Mouse (Mus musculus): ENCODE measurements at regions not wholly inside any gene's neighbourhood (a gene's known extent, or its start where the extent isn't known, plus 50 kb on each side); places are given as distances from the start of the nearest gene placed in this dataset.
"Not testable (repeated sequence)": the region's sequence is repeated elsewhere in the genome, so short reads cannot be mapped to it uniquely, and the experiment has no call there.

GRCm38 (mm10) chr4:27529565-27529964 lies 1182.9 kb upstream of the Manea start:
- no peaks in the 10 kb centered on the region for H3K27me3 ChIP-seq (ENCODE audit: low read depth, poor library complexity, severe bottlenecking)
- H3K4me1 ChIP-seq, result no peaks in the 10 kb centered on the region
- no peak overlapping the region for H3K27ac ChIP-seq (replicated peaks)
- no peaks in the 10 kb centered on the region for H3K9me3 ChIP-seq (replicated peaks)
- no peaks in the 10 kb centered on the region for H3K36me3 ChIP-seq
- H3K4me3 ChIP-seq, result no peak overlapping the region
- 93% methylated on average over 4 of the region's 4 CpGs for WGBS
- no peak for DNase-seq (ENCODE audit: low spot score)

GRCm38 (mm10) chr4:27520295-27520694 lies 1173.6 kb upstream of the Manea start:
- Histone ChIP-seq H3K36me3 (no peaks in the 10 kb centered on the region), H3K4me1 (peaks cover 6% of the 10 kb centered on the region; the same call in 1 of the 2 replicates), H3K27me3 (ENCODE audit: low read depth, poor library complexity, severe bottlenecking) (peaks cover 32% of the 10 kb centered on the region), H3K27ac (replicated peaks) (no peak overlapping the region), H3K4me3 (no peak overlapping the region), H3K9me3 (replicated peaks) (no peaks in the 10 kb centered on the region)
- no peak for DNase-seq (ENCODE audit: low spot score)
- 66% methylated on average over 4 of the region's 4 CpGs for WGBS

- DNase-seq (ENCODE audit: low spot score), result peak; percentile 79
- Histone ChIP-seq H3K36me3 (no peaks in the 10 kb centered on the region), H3K4me1 (peaks cover 21% of the 10 kb centered on the region), H3K4me3 (peak overlapping the region; percentile 24), H3K27ac (replicated peaks) (0 out of 2 replicates have a peak overlapping the region, but pooled peaks have one; percentile 38), H3K9me3 (replicated peaks) (no peaks in the 10 kb centered on the region), H3K27me3 (ENCODE audit: low read depth, poor library complexity, severe bottlenecking) (peaks cover 85% of the 10 kb centered on the region)
- 37% methylated on average over 14 of the region's 14 CpGs for WGBS
Observed at GRCm38 (mm10) chr4:27504829-27505804, 1158.4 kb upstream of the Manea start.

- H3K27ac ChIP-seq (replicated peaks), result no peak overlapping the region
- H3K4me3 ChIP-seq, result no peak overlapping the region
- H3K9me3 ChIP-seq (replicated peaks), result no peaks in the 10 kb centered on the region
- no peaks in the 10 kb centered on the region for H3K36me3 ChIP-seq
- H3K4me1 ChIP-seq, result no peaks in the 10 kb centered on the region
- peaks cover 49% of the 10 kb centered on the region for H3K27me3 ChIP-seq (ENCODE audit: low read depth, poor library complexity, severe bottlenecking)
- 93% methylated on average over 1 of the region's 1 CpGs for WGBS
- DNase-seq (ENCODE audit: low spot score), result no peak
Observed at GRCm38 (mm10) chr4:27497926-27498325, 1151.2 kb upstream of the Manea start.

GRCm38 (mm10) chr4:27497274-27497673 lies 1150.6 kb upstream of the Manea start:
- Histone ChIP-seq H3K4me3 (no peak overlapping the region), H3K36me3 (no peaks in the 10 kb centered on the region), H3K27ac (replicated peaks) (no peak overlapping the region), H3K4me1 (no peaks in the 10 kb centered on the region), H3K9me3 (replicated peaks) (no peaks in the 10 kb centered on the region), H3K27me3 (ENCODE audit: low read depth, poor library complexity, severe bottlenecking) (peaks cover 42% of the 10 kb centered on the region)
- no peak for DNase-seq (ENCODE audit: low spot score)
- 100% methylated on average over 1 of the region's 1 CpGs for WGBS

GRCm38 (mm10) chr4:27491312-27491711 lies 1144.6 kb upstream of the Manea start:
- Histone ChIP-seq H3K27me3 (ENCODE audit: low read depth, poor library complexity, severe bottlenecking) (peaks cover 4% of the 10 kb centered on the region; the same call in 1 of the 2 replicates), H3K9me3 (replicated peaks) (no peaks in the 10 kb centered on the region), H3K4me1 (no peaks in the 10 kb centered on the region), H3K4me3 (no peak overlapping the region), H3K27ac (replicated peaks) (no peak overlapping the region), H3K36me3 (no peaks in the 10 kb centered on the region)
- no peak for DNase-seq (ENCODE audit: low spot score)
- 95% methylated on average over 2 of the region's 2 CpGs for WGBS

- 91% methylated on average over 4 of the region's 4 CpGs for WGBS
- no peaks in the 10 kb centered on the region for H3K9me3 ChIP-seq (replicated peaks)
- H3K4me3 ChIP-seq, result no peak overlapping the region
- H3K27me3 ChIP-seq (ENCODE audit: low read depth, poor library complexity, severe bottlenecking), result no peaks in the 10 kb centered on the region
- H3K36me3 ChIP-seq, result no peaks in the 10 kb centered on the region
- no peaks in the 10 kb centered on the region for H3K4me1 ChIP-seq
- H3K27ac ChIP-seq (replicated peaks), result no peak overlapping the region
- DNase-seq (ENCODE audit: low spot score), result no peak
Observed at GRCm38 (mm10) chr4:27449901-27450300, 1103.2 kb upstream of the Manea start.

GRCm38 (mm10) chr4:27446310-27446709 lies 1099.6 kb upstream of the Manea start:
- WGBS, result 79% methylated on average over 2 of the region's 2 CpGs
- H3K27me3 ChIP-seq (ENCODE audit: low read depth, poor library complexity, severe bottlenecking), result no peaks in the 10 kb centered on the region

GRCm38 (mm10) chr4:27429210-27429789 lies 1082.6 kb upstream of the Manea start:
- Histone ChIP-seq H3K27me3 (ENCODE audit: low read depth, poor library complexity, severe bottlenecking) (no peaks in the 10 kb centered on the region), H3K36me3 (no peaks in the 10 kb centered on the region), H3K4me3 (no peak overlapping the region), H3K9me3 (replicated peaks) (no peaks in the 10 kb centered on the region), H3K27ac (replicated peaks) (no peak overlapping the region), H3K4me1 (no peaks in the 10 kb centered on the region)
- no peak for DNase-seq (ENCODE audit: low spot score)
- 73% methylated on average over 5 of the region's 5 CpGs for WGBS

More at GRCm38 (mm10) chr4:27446310-27446709, 1099.6 kb upstream of the Manea start:
- Histone ChIP-seq H3K36me3 (no peaks in the 10 kb centered on the region), H3K27ac (replicated peaks) (no peak overlapping the region), H3K9me3 (replicated peaks) (no peaks in the 10 kb centered on the region), H3K4me1 (no peaks in the 10 kb centered on the region), H3K4me3 (no peak overlapping the region)
- no peak for DNase-seq (ENCODE audit: low spot score)

- DNase-seq (ENCODE audit: low spot score), result no peak
- Histone ChIP-seq H3K27ac (replicated peaks) (no peak overlapping the region), H3K4me3 (no peak overlapping the region), H3K9me3 (replicated peaks) (no peaks in the 10 kb centered on the region), H3K27me3 (ENCODE audit: low read depth, poor library complexity, severe bottlenecking) (no peaks in the 10 kb centered on the region), H3K4me1 (no peaks in the 10 kb centered on the region), H3K36me3 (no peaks in the 10 kb centered on the region)
- 93% methylated on average over 7 of the region's 7 CpGs for WGBS
Observed at GRCm38 (mm10) chr4:27425902-27426301, 1079.2 kb upstream of the Manea start.

GRCm38 (mm10) chr4:27423846-27424245 lies 1077.2 kb upstream of the Manea start:
- 90% methylated on average over 3 of the region's 3 CpGs for WGBS
- Histone ChIP-seq H3K4me1 (no peaks in the 10 kb centered on the region), H3K27ac (replicated peaks) (no peak overlapping the region), H3K4me3 (no peak overlapping the region), H3K27me3 (ENCODE audit: low read depth, poor library complexity, severe bottlenecking) (no peaks in the 10 kb centered on the region), H3K36me3 (no peaks in the 10 kb centered on the region), H3K9me3 (replicated peaks) (no peaks in the 10 kb centered on the region)
- no peak for DNase-seq (ENCODE audit: low spot score)

- H3K4me1 ChIP-seq, result no peaks in the 10 kb centered on the region
- H3K27me3 ChIP-seq (ENCODE audit: low read depth, poor library complexity, severe bottlenecking), result no peaks in the 10 kb centered on the region
- H3K4me3 ChIP-seq, result no peak overlapping the region
- H3K9me3 ChIP-seq (replicated peaks), result no peaks in the 10 kb centered on the region; the same call in 1 of the 2 replicates
- H3K27ac ChIP-seq (replicated peaks), result no peak overlapping the region
- 84% methylated on average over 2 of the region's 2 CpGs for WGBS
- DNase-seq (ENCODE audit: low spot score), result no peak
- H3K36me3 ChIP-seq, result no peaks in the 10 kb centered on the region
Observed at GRCm38 (mm10) chr4:27418517-27418916, 1071.8 kb upstream of the Manea start.

GRCm38 (mm10) chr4:27384941-27385340 lies 1038.2 kb upstream of the Manea start:
- not testable (repeated sequence) for DNase-seq (ENCODE audit: low spot score); H3K4me3 ChIP-seq; H3K4me1 ChIP-seq; H3K9me3 ChIP-seq (replicated peaks); H3K36me3 ChIP-seq; H3K27me3 ChIP-seq (ENCODE audit: low read depth, poor library complexity, severe bottlenecking); H3K27ac ChIP-seq (replicated peaks)
- 89% methylated on average over 5 of the region's 5 CpGs for WGBS

All from midbrain, embryonic 10.5 days (tissue).